Mouse (Mus musculus) cortical plate, adult 2 months (tissue): ENCODE measurements at regions not wholly inside any gene's neighbourhood (a gene's known extent, or its start where the extent isn't known, plus 50 kb on each side); places are given as distances from the start of the nearest gene placed in this dataset.

Experiments used
- CTCF ChIP-seq: fragments of 200-500 bp; IDR thresholded peaks from 2 replicates; pipeline ENCODE4 v1.5.1; 2011; ENCODE audit warnings: mild to moderate bottlenecking, control low read depth, low read length; ENCODE audit not compliant: insufficient read depth; ENCODE audit errors: extremely low read depth
- POLR2A ChIP-seq: fragments of 200-500 bp; IDR thresholded peaks from 2 replicates; pipeline ENCODE4 v1.6.1; 2011; ENCODE audit warnings: mild to moderate bottlenecking, low read length, control low read depth; ENCODE audit not compliant: insufficient read depth; ENCODE audit errors: extremely low read depth

GRCm38 (mm10) chr1:52387062-52387461 lies 113.4 kb downstream of the Nab1 start:
- TF ChIP-seq CTCF = no peak
- TF ChIP-seq POLR2A = no peak
